Mouse (Mus musculus) testis, postnatal 14 days (tissue): ENCODE results near the gene Pid1.
A peak's percentile ranks its signal among the peaks of the same experiment; 100 is the strongest.
"Not testable (repeated sequence)": the region's sequence is repeated elsewhere in the genome, so short reads cannot be mapped to it uniquely, and the experiment has no call there.

Experiments
- DNase-seq: peaks from one replicate; pipeline ENCODE4 v3.0.0; 2021; ENCODE audit warnings: low spot score

The Pid1 gene

GRCm38 (mm10) chr1:84359611-84360500 lies 4.1 kb downstream of the Pid1 start:
- no peak for DNase-seq

GRCm38 (mm10) chr1:84357216-84357615 lies 6.8 kb downstream of the Pid1 start:
- no peak for DNase-seq

GRCm38 (mm10) chr1:84350262-84350661 lies 13.7 kb downstream of the Pid1 start:
- no peak for DNase-seq

- no peak for DNase-seq
These were observed 16.0 kb downstream of the Pid1 start for GRCm38 (mm10) chr1:84347796-84348476.

GRCm38 (mm10) chr1:84332797-84333196 lies 31.2 kb downstream of the Pid1 start:
- DNase-seq, result not testable (repeated sequence)

- DNase-seq, result not testable (repeated sequence)
These were observed 32.1 kb downstream of the Pid1 start for GRCm38 (mm10) chr1:84331861-84332260.

- no peak for DNase-seq
These were observed 38.7 kb downstream of the Pid1 start for GRCm38 (mm10) chr1:84325309-84325708.

GRCm38 (mm10) chr1:84321327-84321726 lies 42.7 kb downstream of the Pid1 start:
- no peak for DNase-seq

- no peak for DNase-seq
These were observed 45.4 kb downstream of the Pid1 start for GRCm38 (mm10) chr1:84318569-84318968.

- no peak for DNase-seq
These were observed 46.2 kb downstream of the Pid1 start for GRCm38 (mm10) chr1:84317827-84318226.

- DNase-seq, result peak; percentile 76
These were observed 54.0 kb downstream of the Pid1 start for GRCm38 (mm10) chr1:84309966-84310460.

- DNase-seq, result no peak
These were observed 58.1 kb downstream of the Pid1 start for GRCm38 (mm10) chr1:84305713-84306421.

GRCm38 (mm10) chr1:84302788-84303187 lies 61.2 kb downstream of the Pid1 start:
- no peak for DNase-seq

- no peak for DNase-seq
These were observed 64.3 kb downstream of the Pid1 start for GRCm38 (mm10) chr1:84299719-84300118.

- DNase-seq, result peak; percentile 20
These were observed 77.3 kb downstream of the Pid1 start for GRCm38 (mm10) chr1:84286682-84287111.

GRCm38 (mm10) chr1:84285620-84286019 lies 78.4 kb downstream of the Pid1 start:
- no peak for DNase-seq

- DNase-seq, result peak; percentile 17
These were observed 79.5 kb downstream of the Pid1 start for GRCm38 (mm10) chr1:84284293-84285068.

- no peak for DNase-seq
These were observed 80.9 kb downstream of the Pid1 start for GRCm38 (mm10) chr1:84283119-84283518.

GRCm38 (mm10) chr1:84280171-84280570 lies 83.8 kb downstream of the Pid1 start:
- no peak for DNase-seq

GRCm38 (mm10) chr1:84278359-84279255 lies 85.4 kb downstream of the Pid1 start:
- DNase-seq, result no peak
